Mouse (Mus musculus) c-Kit-positive CD71-positive TER-119-positive erythroid progenitor cells, embryonic 14.5 days (primary cell): ENCODE measurements around the gene Smad5.

ENCODE experiments used
- DNase-seq: peaks from one replicate; pipeline ENCODE4 v3.0.0-alpha.2; 2013; ENCODE audit warnings: low spot score

The Smad5 gene

GRCm38 (mm10) chr13:56702469-56703221, at the start of gene Smad5:
Gene Smad5 (plus strand): TSS chr13:56703010.
- peak; percentile 63 for DNase-seq

- DNase-seq = no peak
Measured at GRCm38 (mm10) chr13:56654176-56654575, 48.6 kb upstream of the Smad5 start.

- DNase-seq = peak; percentile 12
Measured at GRCm38 (mm10) chr13:56657946-56658512, 44.8 kb upstream of the Smad5 start.

- no peak for DNase-seq
Measured at GRCm38 (mm10) chr13:56658931-56659330, 43.9 kb upstream of the Smad5 start.

- DNase-seq = no peak
Measured at GRCm38 (mm10) chr13:56661914-56662621, 40.7 kb upstream of the Smad5 start.

GRCm38 (mm10) chr13:56664256-56665170, 38.3 kb upstream of the Smad5 start:
- no peak for DNase-seq

GRCm38 (mm10) chr13:56671206-56671605, 31.6 kb upstream of the Smad5 start:
- DNase-seq = no peak

- no peak for DNase-seq
Measured at GRCm38 (mm10) chr13:56677731-56678130, 25.1 kb upstream of the Smad5 start.

- no peak for DNase-seq
Measured at GRCm38 (mm10) chr13:56678188-56678787, 24.5 kb upstream of the Smad5 start.

- DNase-seq = no peak
Measured at GRCm38 (mm10) chr13:56678826-56679504, 23.8 kb upstream of the Smad5 start.

- no peak for DNase-seq
Measured at GRCm38 (mm10) chr13:56681924-56682323, 20.9 kb upstream of the Smad5 start.

- DNase-seq = no peak
Measured at GRCm38 (mm10) chr13:56682326-56682725, 20.5 kb upstream of the Smad5 start.

- DNase-seq = no peak
Measured at GRCm38 (mm10) chr13:56683306-56683705, 19.5 kb upstream of the Smad5 start.

- DNase-seq = no peak
Measured at GRCm38 (mm10) chr13:56692011-56692410, 10.8 kb upstream of the Smad5 start.

- DNase-seq = no peak
Measured at GRCm38 (mm10) chr13:56692644-56693043, 10.2 kb upstream of the Smad5 start.

GRCm38 (mm10) chr13:56695701-56696100, 7.1 kb upstream of the Smad5 start:
- no peak for DNase-seq

- no peak for DNase-seq
Measured at GRCm38 (mm10) chr13:56696699-56697098, 6.1 kb upstream of the Smad5 start.

- no peak for DNase-seq
Measured at GRCm38 (mm10) chr13:56697171-56697570, 5.6 kb upstream of the Smad5 start.

GRCm38 (mm10) chr13:56698391-56698790, 4.4 kb upstream of the Smad5 start:
- DNase-seq = no peak

GRCm38 (mm10) chr13:56699370-56699769, 3.4 kb upstream of the Smad5 start:
- DNase-seq = no peak

- DNase-seq = no peak
Measured at GRCm38 (mm10) chr13:56700981-56701380, 1.8 kb upstream of the Smad5 start.
